Comparison of ENCODE assay signal across 10 mouse cellular contexts in genomic region chr4:144947738-144948390, GRCm38 (mm10). TPM values are rescaled to one million over a fixed set of nuclear protein-coding genes. Genes with fewer than 3 reads are reported as not detected.
DNase-seq lines count a peak whose midpoint lies in the region; ATAC-seq and TF ChIP-seq lines count a peak whose summit lies in the region.
"Had no signal": no experiment of that assay in that cellular context is flagged by ENCODE, and none has a peak within 500 bp of the region (broad histone marks: within the 10 kb centered on the region; RNA-seq: fewer than 3 reads in every experiment).

No protein-coding gene starts in this region.

- no peaks in the 10 kb centered on the region for H3K27me3 ChIP-seq in kidney, embryonic 14.5 days (ENCODE audit: control insufficient read depth, insufficient read depth, low read length)
- no peaks in the 10 kb centered on the region for H3K27me3 ChIP-seq in midbrain, postnatal 0 days (ENCODE audit: insufficient read depth, low read length)
- H3K27me3 ChIP-seq: embryonic facial prominence, embryonic 15.5 days; limb, embryonic 15.5 days had no signal

- no peak overlapping the region for H3K9ac ChIP-seq in kidney, embryonic 14.5 days (ENCODE audit: low read depth, low read length)
- no peak overlapping the region for H3K9ac ChIP-seq in midbrain, postnatal 0 days (replicated peaks; ENCODE audit: low read length, poor library complexity, severe bottlenecking)
- H3K9ac ChIP-seq: embryonic facial prominence, embryonic 15.5 days; limb, embryonic 15.5 days had no signal

- H3K4me2 ChIP-seq in kidney, embryonic 14.5 days (replicated peaks; ENCODE audit: low read depth, low read length): no peak overlapping the region
- no peak overlapping the region for H3K4me2 ChIP-seq in midbrain, postnatal 0 days (ENCODE audit: low read depth, low read length, poor library complexity, severe bottlenecking)
- H3K4me2 ChIP-seq: embryonic facial prominence, embryonic 15.5 days; limb, embryonic 15.5 days had no signal

- H3K36me3 ChIP-seq in kidney, embryonic 14.5 days (ENCODE audit: control insufficient read depth, insufficient read depth, low read length): no peaks in the 10 kb centered on the region
- no peaks in the 10 kb centered on the region for H3K36me3 ChIP-seq in midbrain, postnatal 0 days (ENCODE audit: insufficient read depth, low read length)
- H3K36me3 ChIP-seq: embryonic facial prominence, embryonic 15.5 days; limb, embryonic 15.5 days had no signal

- no peak for TF ChIP-seq CTCF in midbrain, postnatal 0 days (IDR thresholded peaks at IDR 0.05)

- 41% methylated on average over 6 of the region's 6 CpGs for WGBS in kidney, embryonic 14.5 days
- 73% methylated on average over 6 of the region's 6 CpGs for WGBS in midbrain, postnatal 0 days

- peak; percentile 86 for DNase-seq in adrenal gland, adult 8-10 months
- DNase-seq in heart, adult 18-20 months: peak; percentile 95 to 96
- DNase-seq in ovary, adult 18-20 months (ENCODE audit: low spot score): peak; percentile 80
- DNase-seq in midbrain, postnatal 0 days (ENCODE audit: low spot score): no peak
- DNase-seq in embryo, embryonic 10.5 days (ENCODE audit: low spot score): no peak
- DNase-seq in T-cell, adult 2 months (ENCODE audit: low spot score): no peak

- H3K4me1 ChIP-seq in kidney, embryonic 14.5 days (ENCODE audit: control insufficient read depth, insufficient read depth, low read length): peaks cover 26% of the 10 kb centered on the region
- no peaks in the 10 kb centered on the region for H3K4me1 ChIP-seq in midbrain, postnatal 0 days (ENCODE audit: insufficient read depth, low read length)

- no peak overlapping the region for H3K4me3 ChIP-seq in kidney, embryonic 14.5 days (ENCODE audit: low read length)
- no peak overlapping the region for H3K4me3 ChIP-seq in midbrain, postnatal 0 days (ENCODE audit: low read depth, low read length)
- H3K4me3 ChIP-seq: embryonic facial prominence, embryonic 15.5 days; limb, embryonic 15.5 days had no signal

- H3K9me3 ChIP-seq in kidney, embryonic 14.5 days (ENCODE audit: control insufficient read depth, low read length): no peaks in the 10 kb centered on the region
- H3K9me3 ChIP-seq in midbrain, postnatal 0 days (ENCODE audit: low read length): no peaks in the 10 kb centered on the region
- H3K9me3 ChIP-seq: embryonic facial prominence, embryonic 15.5 days; limb, embryonic 15.5 days had no signal

- H3K27ac ChIP-seq in kidney, embryonic 14.5 days (ENCODE audit: low read depth, low read length): peak overlapping the region; percentile 75; the same call in 1 of the 2 replicates
- H3K27ac ChIP-seq in midbrain, postnatal 0 days (ENCODE audit: low read depth, low read length): no peak overlapping the region
- H3K27ac ChIP-seq: embryonic facial prominence, embryonic 15.5 days; limb, embryonic 15.5 days had no signal

- ATAC-seq in kidney, embryonic 14.5 days (ENCODE audit: low FRiP score, low TSS enrichment): no peak
- ATAC-seq in midbrain, postnatal 0 days (ENCODE audit: low FRiP score): no peak
- ATAC-seq in CD4-positive, CD25-positive, alpha-beta regulatory T cell, adult 4 months: no peak

RNA-seq across cellular contexts. Expression of gene Dhrs3, which starts 55.2 kb away (rescaled TPM):
- 100 to 1,000 TPM in 1 of 4 experiments, 10 to 100 TPM in 3; 65.0 to 107 (median 92.3) TPM for total RNA-seq in adrenal gland, adult 8-10 months (2022)
- total RNA-seq in heart, adult 18-20 months (2021): 100 to 1,000 TPM; 114 to 133 TPM
- polyA plus RNA-seq in kidney, embryonic 14.5 days (2014; fragmentation: Nextera tagmentation; extraction: Ambion mirVana): 153 and 226 TPM in 2 replicates
- total RNA-seq in midbrain, postnatal 0 days (2014; rRNA removed): 24.3 and 31.0 TPM in 2 replicates
- polyA plus RNA-seq in midbrain, postnatal 0 days (2015; fragmentation: Nextera tagmentation; extraction: Ambion mirVana): 29.8 and 39.2 TPM in 2 replicates
- polyA plus RNA-seq in CD4-positive, CD25-positive, alpha-beta regulatory T cell, adult 4 months (2017; shearing (Covaris generic)): 100 to 1,000 TPM in 1 of 2 experiments, 10 to 100 TPM in 1; 64.4 to 105 TPM

Comparison
In these comparisons a context has a peak if more than half of its experiments do, and no peak if none do; other contexts are left out.
1. DNase-seq: peak in adrenal gland, adult 8-10 months (single experiment), heart, adult 18-20 months (2 of 2) and ovary, adult 18-20 months (single experiment); none in midbrain, postnatal 0 days (single experiment), embryo, embryonic 10.5 days (single experiment) and T-cell, adult 2 months (single experiment).